Mouse (Mus musculus) cerebellum, postnatal 14 days (tissue): ENCODE measurements around the gene Dna2.

Experiments used
- DNase-seq, 2 experiments: peaks; one replicate each; pipeline ENCODE4 v3.0.0; 2021; ENCODE audit warnings: mixed read lengths in 2 of 2

Gene Dna2

DNA sequence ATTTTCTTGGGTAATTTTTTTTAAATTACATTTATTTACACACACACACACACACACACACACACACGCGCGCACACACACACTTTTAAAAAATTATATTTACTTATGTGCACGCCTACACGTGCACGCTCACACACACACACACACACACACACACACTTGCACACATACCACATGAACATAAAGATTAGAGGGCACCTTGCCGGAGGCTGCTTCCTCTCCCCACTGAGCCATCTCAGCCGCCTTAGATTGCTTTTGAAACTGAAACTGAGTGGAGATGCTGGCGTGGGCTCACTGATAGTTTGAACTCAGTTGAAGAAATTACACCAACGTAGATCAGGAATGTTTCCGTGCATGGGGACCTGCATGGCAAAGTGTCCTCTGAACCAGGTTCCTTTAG, 37.2 kb downstream of the Dna2 start:
- no peak for DNase-seq

DNA sequence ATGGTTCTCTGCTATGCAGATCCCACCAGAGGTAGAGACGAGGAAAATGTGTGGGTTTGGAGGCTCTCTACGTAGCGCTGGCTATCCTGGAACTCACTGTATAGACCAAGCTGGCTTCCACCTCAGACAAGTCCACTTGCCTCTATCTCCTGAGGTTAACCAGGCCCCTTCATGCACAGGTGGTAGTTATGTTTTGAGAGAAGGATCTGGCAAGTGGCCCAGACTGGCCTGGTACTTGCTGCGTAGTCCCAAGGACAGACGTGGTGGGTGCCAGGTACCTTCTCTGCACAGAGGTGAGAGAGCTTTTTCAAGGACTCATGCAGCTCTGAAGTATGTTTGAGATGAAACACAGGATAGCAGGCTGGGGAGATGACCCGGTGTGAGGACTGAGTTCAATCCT, 37.7 kb downstream of the Dna2 start:
- peak; percentile 24 to 36 for DNase-seq

DNA sequence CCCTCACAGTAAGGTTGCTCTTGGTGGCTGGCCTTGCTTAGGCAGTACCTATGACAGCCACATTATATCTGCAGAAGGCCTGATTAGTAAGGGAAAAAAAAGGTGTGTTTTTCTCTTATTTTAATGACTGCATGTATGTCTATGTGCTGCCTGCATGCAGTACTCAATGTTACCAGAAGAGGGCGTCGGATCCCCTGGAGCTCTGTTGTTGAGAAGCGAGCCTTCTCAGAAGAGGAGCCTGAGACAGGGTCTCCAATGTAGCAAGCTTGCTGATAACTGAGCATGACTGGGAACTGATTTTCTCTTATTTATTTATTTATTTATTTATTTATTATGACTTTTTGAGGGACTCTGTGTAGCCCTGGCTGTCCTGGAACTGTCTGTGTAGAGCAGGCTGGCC, 40.5 kb downstream of the Dna2 start:
- peak; percentile 39 to 72 for DNase-seq

DNA sequence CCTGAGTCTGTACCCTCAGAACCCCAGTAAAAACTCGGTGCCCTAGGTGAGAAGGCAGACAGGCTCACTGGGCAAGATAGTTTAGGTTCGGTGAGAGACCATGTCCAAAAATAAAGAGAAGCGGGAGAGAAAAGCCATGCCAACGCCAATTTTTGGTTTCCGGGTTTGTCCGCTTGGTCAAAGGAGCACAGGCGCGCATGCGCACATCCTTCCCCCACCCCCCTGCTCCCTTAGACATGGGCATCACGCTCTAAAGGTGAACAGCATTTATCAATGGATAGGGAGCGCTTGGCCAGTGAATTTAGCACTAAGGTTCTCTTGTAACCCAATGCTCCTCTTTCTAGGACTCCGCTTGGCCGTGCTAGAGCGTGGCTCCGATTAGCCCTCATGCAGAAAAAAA, 43.8 kb downstream of the Dna2 start:
- DNase-seq, result no peak

DNA sequence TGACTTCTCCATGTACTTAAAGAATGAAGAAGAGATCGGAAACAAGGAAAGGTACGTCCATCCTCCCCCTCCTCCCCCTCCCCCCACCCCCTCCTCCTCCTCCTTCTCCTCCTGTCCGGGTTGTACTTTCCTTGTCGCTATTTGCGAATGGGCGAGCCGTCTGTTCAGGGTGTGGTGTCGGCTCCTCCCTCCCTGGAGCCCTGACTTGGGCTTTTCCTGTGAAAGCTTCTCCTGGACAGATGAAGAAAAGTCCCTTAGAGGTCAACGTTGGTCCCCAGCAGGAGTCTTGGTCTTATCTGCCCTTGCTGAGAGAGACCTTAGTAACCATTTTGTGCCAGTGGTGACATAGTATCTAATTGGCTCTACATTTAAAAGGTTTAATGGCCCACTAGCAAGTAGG, 47.2 kb downstream of the Dna2 start:
- no peak for DNase-seq

DNA sequence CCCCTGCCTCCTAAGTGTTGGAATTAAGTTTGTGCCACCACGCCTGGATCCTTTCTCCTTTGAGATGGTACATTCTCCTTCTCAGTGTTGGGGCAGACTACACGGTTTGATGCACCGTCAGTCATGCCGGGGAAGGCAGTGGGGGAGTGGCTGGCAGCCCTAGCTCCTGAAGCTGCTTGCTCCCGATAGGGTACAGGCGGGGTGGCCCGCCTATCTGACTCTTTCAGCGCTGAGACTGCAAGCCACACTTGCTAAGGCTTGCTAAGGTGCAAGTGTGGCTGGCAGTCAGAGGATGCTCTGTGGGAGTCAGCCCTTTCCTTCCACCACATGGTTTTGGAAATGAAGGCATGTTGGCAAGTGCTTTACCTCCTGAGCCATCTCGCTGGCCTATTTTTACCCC, 53.8 kb downstream of the Dna2 start:
- no peak for DNase-seq

DNA sequence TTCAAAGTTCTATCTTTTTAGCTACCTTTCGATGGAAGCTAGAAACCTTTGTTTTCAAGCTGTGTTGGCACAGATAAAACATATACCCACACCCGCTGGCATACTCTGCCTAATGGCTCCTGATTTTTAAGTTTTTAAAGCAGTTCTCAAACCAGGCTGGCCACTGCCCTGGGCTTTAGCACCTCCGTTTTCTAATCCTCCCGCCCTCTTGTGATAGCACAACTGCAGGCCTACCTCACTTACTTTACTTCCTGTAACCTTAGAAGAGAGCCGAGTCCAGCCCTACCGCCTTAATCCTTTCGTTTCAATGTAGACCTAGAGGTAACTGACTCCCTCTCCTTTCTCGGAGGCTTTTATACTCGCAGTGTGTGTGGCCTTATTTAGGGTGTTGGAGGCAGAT, 56.4 kb downstream of the Dna2 start:
- no peak for DNase-seq

DNA sequence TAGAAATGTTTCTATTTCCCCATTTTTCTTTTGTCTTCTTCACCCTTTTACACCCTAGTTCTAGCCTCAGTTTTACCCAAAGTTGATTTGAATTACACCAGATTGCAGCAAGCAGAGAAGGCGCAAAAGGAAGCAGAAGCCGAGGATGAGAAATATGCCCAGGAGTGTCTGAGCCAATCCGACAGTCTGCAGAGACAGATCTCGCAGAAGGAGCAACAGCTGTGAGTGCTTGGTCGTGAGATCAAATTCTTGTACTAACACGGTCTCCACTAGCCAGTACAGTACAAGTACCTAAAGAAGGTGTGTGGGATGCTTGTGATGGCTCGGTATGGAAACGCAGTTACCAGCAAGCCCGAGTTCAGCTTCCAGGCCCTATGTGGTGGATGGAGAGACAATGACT, 57.7 kb downstream of the Dna2 start:
- DNase-seq, result no peak

DNA sequence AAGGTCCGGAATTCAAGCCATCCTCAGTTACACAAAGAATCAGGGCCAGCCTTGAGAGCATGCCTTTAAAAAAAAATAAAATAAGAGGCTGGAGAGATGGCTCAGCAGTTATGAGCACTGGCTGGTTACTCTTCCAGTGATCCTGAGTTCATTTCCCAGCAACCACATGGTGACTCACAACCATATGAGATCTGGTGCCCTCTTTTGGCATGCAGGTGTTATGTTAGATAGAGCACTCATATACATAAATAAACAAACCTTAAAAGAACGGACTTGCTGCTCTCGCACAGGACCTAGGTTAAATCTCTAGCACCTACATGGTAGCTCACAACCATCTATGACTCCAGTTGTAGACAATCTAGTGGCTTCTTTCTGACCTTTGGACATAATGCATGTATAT, 61.4 kb downstream of the Dna2 start:
- no peak for DNase-seq

DNA sequence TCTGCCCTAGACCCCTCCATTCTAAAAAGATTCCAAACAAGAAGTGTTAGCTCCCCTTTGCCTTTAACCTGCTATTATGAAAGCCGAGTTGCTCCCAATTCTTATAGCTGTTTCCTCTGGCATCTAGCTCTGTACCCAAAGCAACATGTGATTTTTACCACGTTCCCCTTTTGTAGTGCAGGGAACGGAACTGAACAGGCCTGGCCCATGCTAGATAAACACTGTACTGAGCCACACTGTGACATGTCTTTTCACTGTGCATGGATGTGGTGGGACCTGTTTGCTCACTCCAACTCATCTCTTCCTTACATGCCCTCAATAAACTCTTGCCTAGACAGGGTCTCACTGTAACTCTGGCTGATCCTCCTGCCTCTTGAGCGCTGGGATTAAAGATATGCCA, 63.4 kb downstream of the Dna2 start:
- no peak for DNase-seq

DNA sequence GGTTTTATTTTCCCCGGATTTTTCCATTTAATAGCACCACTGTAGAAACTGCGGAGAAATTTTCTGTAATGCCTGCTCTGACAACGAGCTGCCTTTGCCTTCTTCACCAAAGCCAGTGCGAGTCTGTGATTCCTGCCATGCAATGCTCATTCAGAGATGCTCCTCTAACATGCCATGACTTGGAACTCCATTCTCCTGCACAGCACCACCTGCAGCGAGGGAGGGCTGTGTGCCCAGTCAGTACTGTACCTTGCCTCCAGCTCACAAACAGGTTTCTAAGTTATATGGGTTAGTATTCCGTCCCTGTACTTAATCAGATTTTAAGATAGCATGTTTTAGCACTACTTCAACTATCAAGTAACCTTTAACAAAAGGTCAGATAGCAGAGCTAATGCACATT, 64.7 kb downstream of the Dna2 start:
- DNase-seq, result peak; percentile 42 to 51

DNA sequence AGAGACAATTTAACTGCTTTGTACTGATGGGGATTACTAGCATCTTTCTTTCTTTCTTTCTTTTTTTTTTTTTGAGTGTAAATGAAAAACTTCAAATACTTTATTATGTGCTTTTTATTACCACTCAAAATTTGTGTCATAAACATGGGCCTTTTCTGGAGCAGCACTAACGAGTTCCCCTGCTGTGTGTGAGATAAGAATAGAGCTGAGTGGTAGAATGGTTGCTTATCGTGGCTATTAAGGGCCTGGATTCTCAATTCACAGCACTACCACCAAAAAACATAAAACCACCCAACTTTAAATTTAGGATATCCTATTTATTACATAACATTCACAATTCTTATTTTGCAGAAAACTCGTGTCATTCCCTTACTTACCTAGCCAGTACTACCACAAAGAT, 66.7 kb downstream of the Dna2 start:
- DNase-seq, result no peak

DNA sequence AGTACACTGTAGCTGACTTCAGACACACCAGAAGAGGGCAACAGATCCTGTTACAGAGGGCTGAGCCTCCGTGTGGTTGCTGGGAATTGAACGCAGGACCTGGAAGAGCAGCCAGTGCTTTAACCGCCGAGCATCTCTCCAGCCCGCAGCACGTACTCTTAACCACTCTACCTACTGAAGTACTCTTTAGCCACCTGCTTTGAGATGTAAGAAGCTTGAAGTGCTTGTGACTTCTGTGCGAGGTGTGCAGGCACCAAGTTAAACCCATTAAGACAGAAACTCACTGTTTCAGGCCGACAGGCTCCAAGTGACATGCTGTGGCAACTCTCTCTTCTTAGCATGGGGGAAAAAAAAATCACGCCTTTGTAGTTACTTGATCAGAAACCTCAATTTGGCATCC, 67.3 kb downstream of the Dna2 start:
- no peak for DNase-seq

DNA sequence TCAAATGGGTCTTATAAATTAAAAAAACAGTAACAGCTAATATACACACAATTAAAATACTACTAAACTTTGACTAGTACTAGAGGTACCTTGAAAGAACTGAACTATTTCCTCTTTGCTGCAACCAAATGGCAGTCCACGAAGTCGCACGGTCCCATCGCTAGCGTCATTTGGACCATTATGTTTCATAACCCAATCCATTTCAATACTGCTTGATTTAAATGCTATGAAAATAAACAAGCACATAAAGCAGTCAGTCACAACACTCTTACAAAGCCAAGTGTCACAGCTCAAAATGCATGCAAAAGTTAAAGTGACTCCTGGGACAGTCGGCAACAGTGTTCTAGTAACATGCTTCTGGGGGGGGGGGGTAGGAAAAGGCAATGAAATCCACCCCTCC, 72.5 kb downstream of the Dna2 start:
- no peak for DNase-seq

DNA sequence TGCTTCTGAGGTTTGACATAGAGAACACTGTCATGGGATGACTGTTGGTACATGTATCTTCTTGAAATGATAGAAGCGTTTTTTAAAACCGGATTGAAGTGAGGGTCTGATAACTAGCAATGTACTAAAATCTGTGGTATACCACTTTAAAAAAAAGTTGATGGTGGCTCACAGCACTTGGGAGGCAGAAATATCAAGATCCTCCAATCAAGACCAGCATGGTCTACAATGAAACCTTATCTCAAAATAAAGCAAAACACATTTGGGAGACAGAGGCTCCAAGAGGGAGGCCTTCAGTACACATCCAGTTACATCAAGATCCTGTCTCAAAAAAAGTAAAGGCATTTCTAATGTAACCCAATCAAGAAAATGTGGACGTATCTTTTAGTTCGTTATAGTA, 74.9 kb downstream of the Dna2 start:
- DNase-seq, result no peak

DNA sequence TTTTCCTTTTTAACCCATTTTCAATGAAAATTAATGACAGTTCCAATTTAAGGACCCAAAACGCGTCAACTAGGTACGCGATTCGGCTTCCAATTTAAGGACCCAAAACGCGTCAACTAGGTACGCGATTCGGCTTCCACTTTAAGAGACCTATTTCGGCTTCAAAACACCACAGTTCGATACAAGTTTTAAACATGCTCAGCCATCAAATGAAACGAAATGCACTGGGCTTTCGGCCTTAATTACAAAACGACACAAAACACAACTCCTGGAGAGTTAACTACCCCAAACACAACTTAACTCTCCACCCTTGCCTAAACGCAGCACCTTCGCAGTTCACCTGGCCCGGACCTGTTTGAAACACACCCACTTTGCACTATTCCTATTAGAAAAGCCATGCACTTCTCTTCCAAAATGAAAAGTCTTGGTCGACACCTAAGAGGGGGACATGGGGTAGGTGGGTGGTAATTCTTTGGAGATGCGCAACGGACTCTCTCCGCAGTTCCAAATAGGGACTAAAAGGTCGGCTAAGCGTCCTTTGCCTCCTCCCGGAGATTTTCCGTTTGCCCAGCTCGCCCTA, 75.8 kb downstream of the Dna2 start:
- no peak for DNase-seq

DNA sequence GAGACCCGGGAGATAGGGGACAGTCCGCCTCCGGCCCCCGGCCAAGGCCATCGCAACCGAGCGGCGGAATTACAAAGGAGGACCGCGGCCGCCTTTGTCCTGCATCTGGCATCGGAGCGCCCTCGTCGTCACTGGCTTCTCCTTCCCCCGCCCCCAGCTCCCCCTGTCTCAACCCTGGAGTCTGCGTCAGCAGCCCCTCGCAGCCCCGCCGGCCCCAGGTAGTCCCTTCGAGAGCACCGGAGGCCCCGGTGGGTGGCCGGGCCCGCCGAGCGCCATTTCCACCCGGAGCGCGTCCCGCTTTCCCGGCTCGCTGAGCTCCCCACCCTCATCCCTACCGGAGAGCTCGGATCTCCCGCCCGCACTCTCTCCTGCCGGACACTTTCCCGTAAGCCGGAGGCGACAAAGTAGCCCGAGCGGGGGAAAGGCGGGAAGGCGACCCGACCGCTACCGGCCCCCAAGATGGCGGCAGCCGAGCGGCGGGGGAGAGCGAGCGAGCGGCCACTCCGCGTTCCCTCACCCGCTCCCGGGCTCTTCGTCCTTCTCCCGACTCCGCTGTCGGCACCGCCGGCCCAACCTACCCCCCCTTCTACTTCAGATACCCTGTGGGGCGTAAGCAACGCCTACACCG, 76.4 kb downstream of the Dna2 start:
- DNase-seq, result peak; percentile 80
